Mouse (Mus musculus) brain, embryonic 14.5 days (tissue): ENCODE measurements around the gene Gpx8.

Experiments used
- CTCF ChIP-seq: fragments of 200-500 bp; IDR thresholded peaks from 2 replicates; pipeline ENCODE4 v1.5.1; 2012; ENCODE audit warnings: inconsistent platforms, mild to moderate bottlenecking, moderate library complexity, borderline replicate concordance; ENCODE audit not compliant: insufficient read depth, insufficient read length; ENCODE audit errors: extremely low read depth
- POLR2A ChIP-seq: fragments of 200-500 bp; IDR thresholded peaks from 2 replicates; pipeline ENCODE4 v1.6.1; 2012; ENCODE audit warnings: mild to moderate bottlenecking, inconsistent platforms, borderline replicate concordance; ENCODE audit not compliant: poor library complexity, insufficient read depth, insufficient read length, severe bottlenecking; ENCODE audit errors: extremely low read depth

GRCm38 (mm10) chr13:112994191-112994590 lies 52.0 kb downstream of the Gpx8 start:
- TF ChIP-seq CTCF = peak; percentile 78
- TF ChIP-seq POLR2A = no peak
